Mouse (Mus musculus) testis, adult 2 months (tissue): ENCODE data around the gene Rorc.

ENCODE experiments used
- CTCF ChIP-seq: fragments of 200-500 bp; IDR thresholded peaks from 2 replicates; pipeline ENCODE4 v1.5.1; 2012; ENCODE audit warnings: low read depth, mild to moderate bottlenecking, inconsistent platforms, low read length, moderate library complexity; ENCODE audit not compliant: control insufficient read depth, insufficient read depth, insufficient replicate concordance
- POLR2A ChIP-seq: fragments of 200-500 bp; IDR thresholded peaks from 2 replicates; pipeline ENCODE4 v1.6.1; 2012; ENCODE audit warnings: low read depth, mild to moderate bottlenecking, inconsistent platforms, low read length, moderate library complexity; ENCODE audit not compliant: control insufficient read depth

DNA sequence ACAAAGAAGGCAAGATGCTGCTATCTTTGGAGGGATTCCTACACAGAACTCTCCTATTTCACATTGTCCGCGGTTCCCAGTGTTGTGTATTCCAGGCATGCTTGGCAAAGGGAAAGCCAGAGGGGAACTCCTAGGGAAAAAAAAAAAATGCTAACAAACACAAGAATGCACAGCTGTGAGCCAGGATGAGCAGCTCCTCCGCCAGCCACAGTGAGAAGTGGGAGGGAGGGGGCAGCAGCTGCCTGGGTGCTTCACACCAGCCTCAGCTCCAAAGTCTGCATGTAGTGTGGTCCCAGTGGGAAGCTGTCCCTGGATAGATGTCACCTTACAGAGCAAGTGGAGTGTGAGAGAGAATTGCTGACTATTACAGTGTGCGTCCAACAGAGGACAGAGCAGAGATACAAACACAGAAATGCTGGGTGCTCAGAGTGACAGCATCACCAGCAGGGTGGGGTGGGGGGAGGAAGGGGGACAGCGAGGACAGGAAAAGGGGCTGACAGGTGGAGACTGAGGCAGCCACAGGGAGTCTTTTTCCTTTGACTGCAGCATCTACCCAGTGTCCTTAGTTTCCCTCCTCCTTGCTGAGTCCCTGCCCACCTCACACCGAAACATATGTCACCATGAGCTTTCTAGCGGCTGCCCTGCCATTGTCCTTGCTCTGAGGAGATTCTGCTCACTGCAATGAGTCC lies 31.9 kb downstream of the Rorc start:
- no peak for TF ChIP-seq POLR2A
- TF ChIP-seq CTCF, result no peak
